Mouse (Mus musculus) cerebellum, adult 2 months (tissue): ENCODE data around the gene Gm13078.

Source experiments
- CTCF ChIP-seq: fragments of 200-500 bp; IDR thresholded peaks from 2 replicates; pipeline ENCODE4 v1.5.1; 2011; ENCODE audit warnings: low read depth, mild to moderate bottlenecking, control low read depth, low read length, moderate library complexity, borderline replicate concordance; ENCODE audit not compliant: insufficient read depth
- POLR2A ChIP-seq: fragments of 200-500 bp; IDR thresholded peaks from 2 replicates; pipeline ENCODE4 v1.6.1; 2011; ENCODE audit warnings: low read length, control low read depth, borderline replicate concordance; ENCODE audit not compliant: insufficient read depth

- TF ChIP-seq CTCF (no peak), POLR2A (no peak)
Measured at GRCm38 (mm10) chr4:143702611-143703010, 16.6 kb upstream of the Gm13078 start, which contains the start of gene Gm13089.
